Mouse (Mus musculus): ENCODE measurements around the gene Spats1. TPM values are rescaled to one million over a fixed set of nuclear protein-coding genes. Genes with fewer than 3 reads are reported as not detected.
A peak's percentile ranks its signal among the peaks of the same experiment; 100 is the strongest.

Gene Spats1
- not detected in 2 replicates for total RNA-seq (2015)
- not detected in 2 replicates for total RNA-seq (2017)

GRCm38 (mm10) chr17:45474669-45475465, at the start of gene Spats1:
Spats1 (minus strand) TSS chr17:45475415.
- ATAC-seq (replicated peaks; ENCODE audit: poor library complexity): peak; percentile 74

- ATAC-seq (replicated peaks; ENCODE audit: poor library complexity): no peak
Measured at GRCm38 (mm10) chr17:45524961-45525360, 49.7 kb upstream of the Spats1 start.

- peak; percentile 44; the same call in 1 of the 2 replicates for ATAC-seq (replicated peaks; ENCODE audit: poor library complexity)
Measured at GRCm38 (mm10) chr17:45523263-45523662, 48.0 kb upstream of the Spats1 start, which contains the start of gene Tcte1. Tcte1 (plus strand) TSS chr17:45523434.

GRCm38 (mm10) chr17:45520136-45520535, 44.9 kb upstream of the Spats1 start:
- ATAC-seq (replicated peaks; ENCODE audit: poor library complexity): no peak

- no peak for ATAC-seq (replicated peaks; ENCODE audit: poor library complexity)
Measured at GRCm38 (mm10) chr17:45518766-45519475, 43.7 kb upstream of the Spats1 start.

GRCm38 (mm10) chr17:45517549-45518215, 42.5 kb upstream of the Spats1 start:
- ATAC-seq (replicated peaks; ENCODE audit: poor library complexity): peak; percentile 77

- no peak for ATAC-seq (replicated peaks; ENCODE audit: poor library complexity)
Measured at GRCm38 (mm10) chr17:45517135-45517534, 41.9 kb upstream of the Spats1 start.

GRCm38 (mm10) chr17:45516488-45516887, 41.3 kb upstream of the Spats1 start:
- peak; percentile 87 for ATAC-seq (replicated peaks; ENCODE audit: poor library complexity)

- no peak for ATAC-seq (replicated peaks; ENCODE audit: poor library complexity)
Measured at GRCm38 (mm10) chr17:45515806-45516205, 40.6 kb upstream of the Spats1 start.

GRCm38 (mm10) chr17:45515204-45515726, 40.0 kb upstream of the Spats1 start:
- ATAC-seq (replicated peaks; ENCODE audit: poor library complexity): no peak

- no peak for ATAC-seq (replicated peaks; ENCODE audit: poor library complexity)
Measured at GRCm38 (mm10) chr17:45511757-45512156, 36.5 kb upstream of the Spats1 start.

- ATAC-seq (replicated peaks; ENCODE audit: poor library complexity): no peak
Measured at GRCm38 (mm10) chr17:45510871-45511270, 35.7 kb upstream of the Spats1 start.

- peak; percentile 93 for ATAC-seq (replicated peaks; ENCODE audit: poor library complexity)
Measured at GRCm38 (mm10) chr17:45506700-45507189, 31.5 kb upstream of the Spats1 start, which contains the start of gene Aars2. Aars2 (plus strand) TSS chr17:45506841.

- ATAC-seq (replicated peaks; ENCODE audit: poor library complexity): no peak
Measured at GRCm38 (mm10) chr17:45505941-45506465, 30.8 kb upstream of the Spats1 start.

GRCm38 (mm10) chr17:45503301-45503973, 28.2 kb upstream of the Spats1 start:
- ATAC-seq (replicated peaks; ENCODE audit: poor library complexity): peak; percentile 51

GRCm38 (mm10) chr17:45502324-45502723, 27.1 kb upstream of the Spats1 start:
- ATAC-seq (replicated peaks; ENCODE audit: poor library complexity): no peak

GRCm38 (mm10) chr17:45500981-45501380, 25.8 kb upstream of the Spats1 start:
- no peak for ATAC-seq (replicated peaks; ENCODE audit: poor library complexity)

- no peak for ATAC-seq (replicated peaks; ENCODE audit: poor library complexity)
Measured at GRCm38 (mm10) chr17:45499516-45499915, 24.3 kb upstream of the Spats1 start.

- no peak for ATAC-seq (replicated peaks; ENCODE audit: poor library complexity)
Measured at GRCm38 (mm10) chr17:45498397-45498796, 23.2 kb upstream of the Spats1 start.

GRCm38 (mm10) chr17:45495398-45495797, 20.2 kb upstream of the Spats1 start:
- no peak for ATAC-seq (replicated peaks; ENCODE audit: poor library complexity)

Measured in megakaryocyte progenitor cell, adult 5-6 weeks (primary cell).